ENCODE assay signal across 13 mouse cellular contexts in the genomic region with DNA sequence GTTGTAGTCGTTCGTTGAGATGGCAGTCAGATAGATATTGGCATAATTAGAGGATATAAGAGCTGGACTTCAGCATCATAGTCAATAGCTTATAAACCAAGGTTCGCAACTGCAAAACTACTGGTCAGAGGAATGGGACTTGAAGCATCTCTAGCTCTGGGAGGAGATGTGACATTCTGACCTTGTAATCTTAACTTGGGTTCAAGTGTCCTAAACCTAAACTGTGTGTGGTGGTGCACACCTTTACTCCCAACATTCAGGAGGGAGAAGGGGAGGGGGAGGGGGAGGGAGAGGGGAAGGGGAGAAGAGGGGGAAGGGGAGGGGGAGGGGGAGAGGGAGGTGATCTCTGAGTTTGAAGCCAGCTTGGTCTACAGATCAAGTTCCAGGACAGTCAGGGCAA.
"Had no signal": no experiment of that assay in that cellular context is flagged by ENCODE, and none has a peak within 500 bp of the region (broad histone marks: within the 10 kb centered on the region; RNA-seq: fewer than 3 reads in every experiment).

No protein-coding gene starts in this region.

- DNase-seq: cerebellum, postnatal 10 days; cerebellum, postnatal 14 days; cerebellum, postnatal 25 days; cerebellum, postnatal 36 days; embryo, embryonic 11 days; forebrain, postnatal 0 days; gastrocnemius, adult 2 months; gastrocnemius, postnatal 10 days; gastrocnemius, postnatal 14 days; gastrocnemius, postnatal 25 days; gastrocnemius, postnatal 36 days; heart, adult 18-20 months; heart, adult 2 months had no signal
